Mouse (Mus musculus): ENCODE measurements around the gene Lbh.

The Lbh gene

DNA sequence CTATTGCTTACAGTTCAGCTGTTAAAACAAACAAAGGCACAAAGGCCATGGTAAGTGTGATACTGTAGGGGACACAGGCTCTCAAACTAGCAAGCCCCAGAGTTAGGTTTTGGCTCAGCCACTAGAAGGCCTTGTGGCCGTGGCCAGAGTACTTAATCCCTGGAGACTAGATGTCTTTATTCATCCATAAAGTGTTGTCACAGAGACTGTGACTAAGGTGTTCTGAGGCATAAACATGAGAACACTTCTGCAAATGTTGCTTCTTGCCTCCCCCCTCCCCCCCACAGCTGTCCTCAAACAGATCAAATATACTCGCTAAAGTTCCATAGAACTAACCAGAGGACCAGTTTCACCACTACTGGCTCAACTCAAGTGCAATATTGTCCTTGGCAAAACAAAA, 4.0 kb upstream of the Lbh start:
- no peak for DNase-seq

DNA sequence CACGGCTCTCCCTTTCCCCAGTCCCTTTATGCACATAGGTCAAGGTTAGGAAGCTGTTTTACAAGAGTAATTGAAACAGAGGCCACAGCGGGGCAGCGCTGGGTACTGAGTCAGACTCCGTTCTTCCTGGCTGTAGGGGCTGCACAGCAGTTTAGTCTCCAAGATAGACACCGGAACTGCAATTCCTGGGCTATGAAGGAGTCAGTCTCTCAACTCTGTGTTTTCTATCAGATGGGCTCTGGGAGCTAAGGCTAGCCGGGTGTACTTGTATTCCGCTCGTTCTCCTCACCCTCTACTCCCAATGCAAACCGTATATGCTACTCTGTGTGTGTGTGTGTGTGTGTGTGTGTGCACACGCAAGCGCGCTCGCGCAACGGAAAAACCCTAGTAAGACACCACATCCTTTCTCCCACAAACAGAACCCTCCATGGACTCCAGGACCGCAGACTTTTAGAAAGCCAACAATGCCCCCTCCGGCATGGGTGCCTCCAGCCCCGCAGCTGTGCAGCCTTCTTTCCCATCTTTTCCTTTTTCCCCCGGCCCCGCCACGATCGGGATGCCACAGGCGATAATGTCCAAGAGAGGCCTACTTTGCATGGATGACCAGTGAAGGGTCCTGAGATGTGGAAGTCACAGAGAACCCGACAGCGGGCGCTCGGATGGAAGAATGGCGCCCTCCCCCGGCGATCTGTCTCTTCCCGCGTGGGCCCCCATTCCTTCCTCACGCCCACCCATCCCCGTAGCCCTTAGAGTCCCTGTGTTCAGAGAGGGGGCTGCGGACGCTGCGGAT, 669 bp upstream of the Lbh start:
- DNase-seq = peak; percentile 79

DNA sequence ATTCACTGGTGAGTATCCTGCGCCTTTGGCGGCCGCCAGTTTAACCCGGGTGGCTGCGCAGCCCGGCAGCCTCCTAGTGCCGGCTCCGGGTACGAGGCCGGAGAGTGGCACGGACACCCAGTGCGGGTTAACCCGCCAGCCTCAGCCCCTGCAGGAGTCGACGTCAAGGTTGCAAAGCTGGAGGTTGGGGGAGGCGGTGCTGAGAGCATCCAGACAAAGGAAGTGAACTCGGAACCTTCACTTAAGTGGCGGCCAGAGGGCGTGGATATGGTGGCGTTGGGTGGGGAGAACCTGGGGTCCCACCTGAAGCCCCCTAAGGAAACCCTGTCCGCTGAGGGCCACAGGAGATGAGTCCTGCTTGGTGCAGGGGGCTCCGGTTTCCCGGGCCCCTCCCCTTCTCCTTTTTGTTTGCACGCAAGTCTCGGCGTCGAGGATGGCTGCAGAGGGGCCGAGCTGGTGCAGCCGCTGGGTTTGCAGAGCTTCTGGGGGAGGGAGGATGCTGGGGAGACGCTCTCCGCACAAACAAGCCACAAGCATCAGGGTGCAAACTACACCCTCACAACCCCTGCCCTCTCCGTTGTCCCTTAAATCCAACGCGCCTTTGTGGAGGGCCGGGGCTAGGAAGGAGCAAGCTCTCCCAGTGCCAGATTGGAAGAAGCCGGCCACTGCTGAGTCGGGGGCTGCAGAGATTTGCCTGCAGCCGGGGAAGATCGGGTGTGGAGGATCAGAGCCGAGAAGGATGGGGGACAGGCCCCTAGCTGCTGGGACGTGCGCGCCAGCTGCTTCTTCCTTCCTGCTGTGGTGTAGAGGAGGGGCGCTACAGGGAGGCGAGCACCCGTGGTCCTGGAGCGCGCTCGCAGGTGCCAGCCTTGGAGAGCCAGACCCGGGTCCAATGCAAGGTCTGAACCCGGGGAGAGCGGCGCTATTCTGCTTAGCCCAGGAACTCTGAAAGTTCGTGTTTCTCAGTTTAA, 751 bp downstream of the Lbh start:
- peak; percentile 67 for DNase-seq

DNA sequence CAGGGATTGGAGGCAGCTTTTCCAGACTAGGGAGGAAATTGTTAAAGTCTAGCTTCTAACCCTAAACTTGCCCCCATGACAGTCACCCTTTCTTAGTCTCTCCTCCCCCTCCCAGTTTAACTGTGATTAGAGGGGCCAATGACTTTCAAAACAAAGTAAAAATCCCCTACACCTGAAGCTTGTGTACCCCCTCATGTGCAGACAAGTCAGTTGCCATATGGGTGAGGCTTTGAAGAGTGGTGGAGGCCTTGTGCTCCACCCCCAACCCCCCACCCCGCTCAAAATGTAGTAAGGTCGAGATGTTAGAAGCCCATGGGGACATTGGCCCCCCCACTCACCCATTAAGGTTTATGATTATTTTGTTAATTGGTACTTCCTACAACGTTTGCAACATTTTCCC, 1.5 kb downstream of the Lbh start:
- peak; percentile 11 for DNase-seq

DNA sequence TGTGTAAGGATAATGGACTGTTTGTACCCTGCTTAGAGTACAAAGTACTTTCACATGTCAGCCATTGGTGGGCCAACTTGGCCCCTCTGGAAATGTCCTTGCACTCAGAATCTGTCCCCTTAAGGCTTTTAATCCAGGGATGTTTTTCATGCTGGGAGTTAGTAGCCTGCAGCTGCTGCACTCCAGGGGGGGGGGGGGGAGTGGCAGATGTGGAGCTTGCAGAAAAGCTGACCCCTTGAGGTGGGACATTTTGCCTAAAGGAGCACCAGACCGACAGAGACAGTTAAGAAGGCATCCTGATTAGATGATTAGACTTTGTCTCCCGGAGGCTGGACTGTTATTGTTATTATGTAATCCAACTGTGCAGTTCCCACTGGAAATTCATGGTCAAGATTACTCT, 2.3 kb downstream of the Lbh start:
- peak; percentile 9 for DNase-seq

DNA sequence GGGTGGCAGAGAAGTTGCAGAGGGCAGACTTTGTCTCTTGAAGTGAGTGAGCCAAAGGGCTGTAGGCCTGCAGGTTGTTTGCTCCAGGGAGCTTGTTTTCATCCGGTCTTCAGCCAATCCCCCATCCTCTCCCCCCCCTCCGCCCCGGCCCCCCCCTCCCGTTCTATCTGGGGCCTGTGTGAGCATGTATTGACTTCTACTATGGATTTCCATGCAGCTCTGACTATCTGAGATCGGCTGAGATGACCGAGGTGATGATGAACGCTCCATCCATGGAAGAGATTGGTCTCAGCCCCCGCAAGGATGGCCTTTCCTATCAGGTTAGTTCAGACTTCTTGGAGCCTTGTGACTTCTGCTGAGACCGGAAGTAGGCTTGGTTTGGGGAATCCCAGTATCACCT, 2.9 kb downstream of the Lbh start:
- no peak for DNase-seq

DNA sequence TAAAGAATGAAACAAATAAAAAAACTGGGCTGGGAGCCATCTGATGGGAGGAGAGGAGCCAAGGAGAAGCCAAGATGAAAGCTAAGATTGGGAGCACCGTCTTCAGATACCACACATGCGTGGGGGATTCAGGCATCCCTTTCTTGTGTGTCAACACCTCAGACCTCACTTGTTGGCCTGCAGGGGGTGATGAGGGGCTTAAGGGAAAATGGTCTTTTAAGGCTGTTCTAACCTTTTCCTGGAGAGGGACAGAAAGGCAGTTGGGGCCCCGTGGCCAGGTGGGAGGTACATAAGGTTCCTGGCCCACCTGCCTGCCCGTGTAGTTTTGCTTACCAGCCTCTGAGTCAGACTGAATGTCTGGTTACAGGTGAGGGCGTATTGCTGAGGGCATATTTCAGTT, 4.1 kb downstream of the Lbh start:
- peak; percentile 32 for DNase-seq

DNA sequence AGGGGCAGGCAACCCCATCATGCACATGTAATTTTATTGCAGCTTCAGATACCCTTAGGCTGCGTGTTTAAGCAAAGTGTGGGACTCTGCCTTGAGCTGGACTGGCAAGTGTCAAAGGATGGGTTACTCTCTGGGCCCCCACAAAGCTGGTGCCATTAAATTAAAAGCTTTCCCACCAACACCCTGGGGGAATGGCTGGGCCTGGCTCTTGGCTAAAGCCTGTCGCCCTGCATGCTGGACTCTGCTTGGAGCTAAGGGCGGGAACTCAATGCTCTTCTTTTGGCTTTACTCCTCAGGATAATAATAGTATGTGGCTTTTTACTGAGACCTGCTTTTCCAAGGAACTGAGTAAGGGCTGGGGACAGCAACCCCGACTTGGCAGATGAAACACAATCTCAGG, 5.2 kb downstream of the Lbh start:
- DNase-seq = no peak

DNA sequence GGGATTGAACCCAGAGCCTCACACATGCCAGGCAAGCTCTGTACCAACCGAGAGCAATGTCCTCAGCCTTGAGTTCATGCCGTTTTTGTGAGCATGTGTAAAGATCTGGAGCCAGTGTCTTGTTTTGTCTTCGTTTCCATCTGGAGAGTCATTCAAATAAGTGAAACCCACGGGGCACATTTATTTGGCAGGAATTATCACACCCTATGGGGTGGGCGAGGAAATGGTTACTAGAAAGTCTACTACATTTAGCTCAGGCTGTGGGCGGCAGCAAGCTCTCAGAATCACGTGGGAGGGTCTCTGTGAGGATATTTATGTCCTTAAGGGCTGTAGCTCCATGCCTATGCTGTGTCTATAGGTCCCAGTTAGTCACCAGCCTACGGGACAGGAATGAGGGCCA, 6.2 kb downstream of the Lbh start:
- no peak for DNase-seq

DNA sequence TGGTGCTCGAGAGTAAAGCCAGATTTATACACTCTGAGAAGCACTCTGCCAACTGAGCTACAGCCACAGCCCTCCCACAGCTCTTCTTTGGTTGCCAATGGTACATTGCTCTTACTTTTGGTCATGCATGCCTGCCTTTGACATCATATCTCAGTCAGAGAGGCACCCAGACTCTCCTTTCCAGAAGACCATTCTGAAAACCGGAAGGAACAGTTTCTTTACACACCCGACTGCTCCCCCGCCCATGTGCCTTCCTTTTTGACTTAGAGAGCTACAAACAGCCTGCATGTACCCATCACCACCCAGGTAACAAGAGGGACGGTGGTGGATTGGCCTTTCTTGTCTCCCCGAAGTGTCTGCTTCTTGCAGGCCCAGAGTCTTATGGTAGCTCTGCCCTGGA, 7.0 kb downstream of the Lbh start:
- peak; percentile 44 for DNase-seq

DNA sequence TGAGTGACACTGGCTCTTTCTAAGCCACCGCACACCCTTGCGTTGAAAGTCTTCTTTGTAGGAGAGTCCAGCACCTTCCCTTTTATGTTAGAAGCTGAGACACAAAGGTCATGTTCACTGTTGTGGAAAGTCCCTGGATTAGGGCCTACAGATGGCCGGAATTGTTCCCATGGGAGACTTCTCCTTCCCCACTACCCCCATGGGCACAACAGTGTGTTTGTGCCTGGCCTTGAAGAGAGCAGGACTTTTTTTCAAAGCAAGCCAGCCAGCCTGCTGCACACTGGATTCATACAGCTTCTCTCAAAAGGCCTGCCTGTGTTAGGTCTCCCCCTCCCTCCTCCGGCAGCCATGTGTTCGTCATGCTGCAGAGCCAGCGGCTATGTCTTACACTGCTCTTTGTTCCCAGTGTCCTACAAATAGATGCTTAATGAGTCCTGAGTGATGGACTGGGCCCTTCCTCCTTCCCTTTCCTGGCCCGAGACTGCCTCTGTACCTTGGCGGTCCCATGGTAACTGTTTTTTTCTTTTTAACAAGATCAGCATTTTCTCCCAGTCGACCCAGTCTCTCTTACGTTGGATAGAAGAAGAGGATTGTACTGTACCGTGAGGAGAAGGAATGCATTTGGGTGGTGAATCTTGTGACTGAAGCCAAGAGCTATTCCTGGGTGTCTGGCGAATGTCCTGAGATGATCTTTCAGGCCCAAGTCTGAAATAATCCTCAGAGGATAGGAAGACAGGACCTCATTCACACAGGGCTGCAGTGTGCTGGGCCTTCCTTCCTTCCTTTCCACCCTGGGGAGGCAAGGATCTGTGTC, 7.9 kb downstream of the Lbh start:
- DNase-seq = peak; percentile 63

DNA sequence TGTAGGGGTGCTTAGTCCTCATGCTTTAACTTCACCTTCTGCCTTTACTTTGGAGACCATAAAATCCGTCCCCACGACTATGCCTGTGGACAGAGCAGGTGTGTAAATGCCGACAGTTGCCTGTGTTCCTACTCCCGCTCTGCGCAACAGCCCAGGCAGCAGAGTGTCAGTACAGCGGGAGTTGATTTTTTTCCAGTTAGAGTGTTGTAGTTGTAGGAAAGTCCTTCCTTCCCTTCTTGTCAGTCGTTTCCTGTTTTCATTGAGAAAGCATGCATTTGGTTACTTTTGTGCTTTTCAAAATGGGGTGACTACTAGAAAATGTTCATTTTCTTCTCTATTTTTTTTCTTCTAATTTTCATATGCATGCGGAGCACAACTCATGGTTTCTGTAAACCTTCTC, 8.9 kb downstream of the Lbh start:
- DNase-seq = peak; percentile 34

DNA sequence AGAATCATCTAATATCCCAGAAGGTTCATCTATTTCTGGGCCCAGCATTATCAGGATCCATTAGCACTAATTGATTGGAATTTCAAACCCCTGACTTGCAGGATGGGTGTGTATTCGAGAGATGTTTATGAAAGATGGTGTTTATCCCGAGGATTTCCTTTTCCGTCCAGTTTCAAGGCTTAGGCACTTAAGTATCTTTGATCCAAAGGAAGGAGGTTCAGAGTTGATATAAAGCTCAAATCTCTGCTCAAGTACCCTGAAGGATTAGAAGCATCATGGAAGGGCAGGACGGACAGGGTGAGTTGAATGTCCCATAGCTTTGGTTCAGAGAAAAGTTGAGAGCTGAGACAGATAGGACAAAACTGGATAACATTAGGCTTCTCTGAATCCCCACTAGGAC, 15.0 kb downstream of the Lbh start:
- no peak for DNase-seq

DNA sequence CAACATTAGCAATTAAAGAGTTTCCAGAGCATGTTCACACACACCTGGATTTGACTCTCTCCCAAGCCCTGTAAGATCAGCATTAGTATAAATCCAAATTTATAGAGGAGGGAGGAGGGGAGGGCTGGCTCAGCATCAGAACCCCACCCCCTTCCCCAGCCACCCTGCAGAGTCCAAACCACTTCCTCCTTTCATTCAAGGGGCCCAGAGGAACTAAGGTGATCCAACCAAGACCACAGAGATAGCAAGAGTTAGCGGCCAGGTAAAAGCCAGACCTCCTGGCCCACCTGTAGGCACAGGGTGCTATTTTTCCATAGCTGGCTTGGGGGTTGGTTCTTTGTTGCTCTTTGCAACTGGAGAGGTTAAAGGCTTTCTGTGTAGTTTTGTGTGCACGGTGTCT, 16.0 kb downstream of the Lbh start:
- DNase-seq = no peak

DNA sequence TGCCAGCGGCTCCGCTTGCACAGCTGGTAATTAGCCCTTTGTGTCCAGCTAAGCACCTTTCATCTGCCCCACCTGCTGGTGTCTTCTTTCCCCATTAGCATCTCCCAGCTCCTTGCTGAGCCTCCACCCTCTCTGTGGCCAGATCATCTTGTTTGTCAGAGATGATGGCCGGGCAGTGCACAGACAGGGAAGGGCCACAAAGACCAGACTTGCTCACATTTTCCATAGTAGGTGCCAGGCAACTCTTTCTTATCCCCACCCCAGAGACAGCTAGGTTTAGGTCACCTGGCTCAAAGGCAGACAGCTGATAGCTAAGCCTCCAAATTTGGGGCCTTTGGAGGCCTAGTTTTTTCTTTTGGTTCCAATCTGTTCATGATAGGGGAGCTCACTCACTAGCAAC, 16.5 kb downstream of the Lbh start:
- DNase-seq = no peak

DNA sequence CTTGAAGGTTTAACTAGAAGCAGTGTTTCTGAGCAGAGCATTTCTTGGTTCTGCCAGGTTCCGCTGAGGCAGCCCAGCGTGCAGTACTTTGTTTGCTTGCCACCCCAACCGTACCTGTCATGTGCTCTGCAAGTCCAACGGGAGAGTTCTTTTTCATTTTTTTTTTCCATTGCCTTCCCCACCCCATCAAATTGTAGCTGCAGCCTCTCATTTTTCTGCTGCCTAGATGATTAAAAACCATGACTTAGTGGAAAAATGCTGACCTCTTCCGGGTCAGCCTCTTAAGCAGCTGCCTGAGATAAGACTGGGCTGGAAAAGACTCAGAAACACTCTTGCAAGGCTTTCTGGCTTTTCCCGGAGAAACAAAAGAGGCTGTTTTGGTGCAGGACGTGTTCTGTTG, 17.8 kb downstream of the Lbh start:
- no peak for DNase-seq

DNA sequence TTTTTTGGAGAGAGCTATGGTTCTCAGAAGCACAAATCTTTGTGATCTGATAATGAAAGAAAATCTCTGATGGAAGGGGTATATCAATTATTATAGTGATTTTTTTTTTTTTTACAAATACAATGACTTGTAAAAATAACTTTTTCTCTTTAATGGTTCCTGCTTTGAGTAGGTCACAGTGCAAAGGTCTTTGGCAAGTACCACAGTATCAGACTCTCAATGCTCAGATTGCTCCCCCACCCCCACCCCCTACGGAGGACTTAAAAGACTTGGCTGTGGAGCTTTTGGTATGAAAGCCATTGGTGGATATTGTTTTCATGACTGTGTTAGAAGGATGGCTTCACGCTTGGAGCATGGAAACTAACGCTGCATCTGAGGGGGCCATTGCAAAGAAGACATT, 18.2 kb downstream of the Lbh start:
- DNase-seq = no peak

DNA sequence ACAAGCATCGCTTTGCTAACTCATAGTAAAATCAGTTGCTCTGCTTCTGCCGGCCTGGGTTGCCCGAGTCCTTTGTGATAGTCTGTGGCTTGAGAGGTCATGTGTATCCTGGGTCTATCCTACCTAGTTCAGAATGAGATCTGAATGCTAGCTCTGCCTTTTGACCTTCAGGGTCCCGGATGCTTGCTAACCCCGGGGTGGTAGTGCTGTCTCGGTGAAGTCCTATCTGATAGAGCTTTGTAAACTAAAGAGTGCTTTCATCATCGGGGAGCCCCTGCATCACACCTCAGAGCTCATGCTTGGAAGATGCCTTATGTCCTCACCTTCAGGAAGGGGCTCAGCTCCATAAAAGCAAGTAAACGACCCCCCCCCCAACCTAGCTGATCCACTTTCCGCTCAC, 19.1 kb downstream of the Lbh start:
- no peak for DNase-seq

DNA sequence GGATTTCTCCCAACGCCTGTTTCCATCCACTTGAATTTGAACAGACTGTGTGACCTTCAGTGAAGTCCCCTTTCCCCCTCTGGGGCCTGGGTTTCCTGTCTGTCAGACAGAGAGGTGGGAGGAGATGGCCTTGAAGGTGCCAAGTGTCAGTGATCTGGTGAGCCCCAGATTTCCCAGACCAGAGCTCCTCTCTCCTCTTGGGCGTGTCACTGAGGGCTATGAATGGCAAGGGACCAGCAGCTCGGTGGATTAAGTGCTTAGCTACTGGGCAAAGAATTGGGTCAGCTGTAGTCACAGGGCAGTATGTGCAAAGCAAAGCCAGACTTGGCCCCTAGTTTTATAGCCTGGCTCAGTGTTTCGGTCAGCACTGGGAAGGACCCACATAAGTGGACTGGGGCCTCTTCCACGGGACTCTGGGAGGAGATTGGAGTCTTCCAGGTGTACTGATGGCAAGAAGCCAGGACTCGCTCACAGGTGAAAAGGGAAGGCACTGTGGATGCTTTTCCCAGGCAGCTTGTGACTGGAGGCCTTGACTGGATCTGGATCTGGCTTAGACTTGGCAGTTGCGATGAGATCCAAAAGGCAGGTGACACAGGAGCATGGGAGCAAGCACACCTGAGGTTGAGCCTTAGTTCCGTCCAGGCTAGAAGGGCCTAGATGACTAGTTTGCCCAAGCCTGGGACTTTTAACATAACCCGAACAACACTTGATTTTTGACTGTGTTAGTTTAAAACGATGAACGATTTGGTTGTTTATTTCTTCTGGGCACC, 20.1 kb downstream of the Lbh start:
- peak; percentile 51 for DNase-seq

DNA sequence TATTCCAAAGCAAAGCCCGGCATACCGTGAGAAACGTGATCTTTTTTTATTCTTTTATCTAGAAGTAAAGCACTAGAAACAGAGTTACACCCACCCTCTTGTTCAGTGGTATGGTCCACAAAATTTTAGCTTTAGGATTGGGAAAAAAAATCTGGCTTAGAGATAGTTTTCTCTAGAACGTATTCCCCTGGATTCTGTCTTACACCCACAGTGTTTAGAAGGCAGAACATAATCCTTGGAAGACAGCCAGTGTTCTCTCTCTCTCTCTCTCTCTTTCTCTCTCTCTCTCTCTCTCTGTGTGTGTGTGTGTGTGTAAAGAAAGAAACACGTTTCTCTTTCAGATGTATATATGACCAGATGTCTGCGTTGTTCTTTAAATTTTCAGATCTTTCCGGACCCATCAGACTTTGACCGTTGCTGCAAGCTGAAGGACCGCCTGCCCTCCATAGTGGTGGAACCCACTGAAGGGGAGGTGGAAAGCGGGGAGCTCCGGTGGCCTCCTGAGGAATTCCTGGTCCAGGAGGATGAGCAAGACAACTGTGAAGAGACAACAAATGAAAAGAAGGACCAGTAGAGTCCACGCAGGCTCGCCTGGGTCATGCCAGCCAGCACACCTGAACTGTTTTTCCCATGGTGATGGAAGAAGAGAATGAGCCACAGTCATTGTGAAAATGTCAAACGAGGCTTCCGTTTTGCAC, 20.9 kb downstream of the Lbh start:
- DNase-seq = no peak

DNA sequence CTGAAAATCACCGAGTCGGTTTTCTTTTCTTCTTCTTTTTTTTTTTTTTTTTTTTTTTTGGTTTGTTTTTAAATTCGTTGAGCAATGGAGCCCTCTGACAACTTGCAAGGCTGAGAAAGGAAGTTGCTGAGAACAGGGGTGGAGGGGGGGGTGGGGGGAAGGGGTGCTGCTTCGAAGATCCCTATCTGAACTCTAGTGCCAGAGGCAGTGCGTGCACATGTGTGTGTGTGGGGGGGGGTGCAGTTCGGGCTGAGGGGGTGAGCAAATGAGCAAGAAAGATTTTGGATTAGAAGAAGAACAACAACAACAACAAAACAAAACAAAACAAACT, 21.4 kb downstream of the Lbh start:
- DNase-seq = no peak

DNA sequence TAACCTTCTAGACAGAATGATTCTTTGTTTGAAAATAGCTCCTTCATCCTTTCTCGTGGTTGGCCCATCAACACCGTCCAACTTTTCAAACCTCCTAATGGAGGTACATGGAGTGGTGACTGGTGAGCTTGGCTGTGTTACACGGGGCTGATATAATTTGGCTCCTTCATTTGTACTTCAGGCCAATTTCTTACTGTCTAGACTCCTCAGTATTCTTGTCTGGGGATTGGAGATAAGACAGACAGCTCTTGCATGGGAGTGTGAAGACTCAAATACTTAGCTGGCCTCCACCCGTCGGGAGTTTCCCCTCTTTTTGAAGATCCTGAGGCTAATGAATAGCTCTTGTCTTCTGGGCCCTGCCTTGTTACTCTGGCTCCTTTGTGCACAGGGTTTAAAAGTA, 26.3 kb downstream of the Lbh start:
- no peak for DNase-seq
